Mouse (Mus musculus) skeletal muscle tissue, postnatal 0 days (tissue): ENCODE measurements around the gene Dhx9. TPM values are rescaled to one million over a fixed set of nuclear protein-coding genes. Genes with fewer than 3 reads are reported as not detected.

ENCODE experiments used
- polyA plus RNA-seq: library from polyadenylated mRNA; unstranded; fragments of >200 nt; fragmentation: Nextera tagmentation; extraction: Ambion mirVana; gene quantifications from 2 replicates; pipeline ENCODE4 v1.2.1, GENCODE M21; 2015

Dhx9 gene
- polyA plus RNA-seq, result 11.5 and 11.6 TPM in 2 replicates

DNA sequence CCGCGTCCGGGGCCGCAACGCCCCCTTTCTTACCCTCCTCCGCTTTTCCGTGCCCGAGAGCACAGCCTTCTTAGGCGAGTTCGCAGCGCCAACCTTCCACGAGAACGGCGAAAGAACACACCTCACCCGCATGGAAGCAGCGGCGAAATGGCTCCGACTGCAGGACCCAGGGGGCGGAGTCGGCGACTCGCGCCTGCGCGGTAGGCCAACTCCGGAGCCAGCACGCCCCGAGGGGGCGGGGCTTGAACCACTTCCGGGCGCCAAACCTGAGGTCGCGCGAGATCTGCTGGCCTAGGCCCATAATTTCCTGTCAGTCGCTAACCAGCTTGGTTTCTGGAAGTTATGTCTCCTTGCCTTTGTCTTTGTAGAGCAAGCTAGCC lies at the start of gene Dhx9:
Gene Dhx9 (minus strand): TSS at position 161 of the 380 bp plus-strand sequence.

DNA sequence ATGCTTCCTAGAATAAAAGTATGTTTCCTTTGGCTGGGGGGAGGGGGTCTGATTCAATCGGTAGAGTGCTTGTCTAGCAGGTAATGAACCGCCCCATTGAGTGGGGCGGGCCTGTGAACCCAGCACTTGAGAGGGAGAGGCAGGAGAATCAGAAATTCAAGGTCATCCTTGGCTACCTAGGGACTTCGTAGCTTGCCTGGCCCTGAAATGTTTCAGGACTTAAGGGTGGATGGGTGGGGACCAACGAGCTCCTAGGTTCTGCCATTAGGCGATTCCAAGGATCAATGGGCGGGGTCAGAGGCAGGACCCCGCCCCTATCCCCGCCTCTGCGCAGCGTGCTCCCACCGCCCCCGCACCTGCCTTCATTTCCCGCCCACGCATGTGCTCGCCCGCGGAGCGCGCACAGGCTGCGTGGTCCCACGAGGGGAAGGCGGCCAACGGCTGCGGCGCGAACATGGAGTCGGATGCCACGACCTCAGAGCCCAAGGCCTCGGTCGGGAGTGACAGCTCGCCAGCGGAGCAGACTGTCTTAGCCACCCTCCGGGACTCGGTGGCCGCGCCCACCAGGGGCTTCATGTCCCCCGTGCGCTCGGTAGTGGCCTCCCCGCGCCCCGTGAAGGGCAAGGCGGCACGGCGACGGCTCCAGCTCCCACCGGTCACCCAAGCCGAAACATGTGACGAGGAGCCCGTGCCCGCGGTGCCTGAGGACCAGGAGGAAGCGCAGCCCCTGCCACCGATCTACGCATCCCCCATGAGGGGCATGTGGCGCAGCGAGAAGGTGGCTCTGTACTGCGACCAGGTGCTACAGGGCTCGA lies 62.5 kb downstream of the Dhx9 start, which contains the start of gene Shcbp1l:
Gene Shcbp1l (plus strand): TSS at position 393 of the 815 bp plus-strand sequence.

Other genes starting within 250 kb of the Dhx9 start
- gene Lamc1, start 154.9 kb downstream of the Dhx9 start, polyA plus RNA-seq, result 49.9 and 56.9 TPM in 2 replicates
- 0.17 and 0.45 TPM in 2 replicates for gene Shcbp1l, start 62.5 kb downstream of the Dhx9 start, polyA plus RNA-seq
- gene Npl, start 62.4 kb upstream of the Dhx9 start, polyA plus RNA-seq, result 8.0 and 18.4 TPM in 2 replicates
- gene Rgs8, start 165.4 kb upstream of the Dhx9 start, polyA plus RNA-seq, result 0.16 and 0.22 TPM in 2 replicates